Mouse (Mus musculus) ES-Bruce4 (cell line): Measurements from ENCODE around the gene Fam71e2.

Source experiments
- CTCF ChIP-seq: IDR thresholded peaks from one replicate; pipeline ENCODE4 v1.8.1; 2011; ENCODE audit warnings: low read depth, low read length
- POLR2A ChIP-seq: IDR thresholded peaks from one replicate; pipeline ENCODE4 v1.8.1; 2011; ENCODE audit warnings: low read length; ENCODE audit not compliant: insufficient read depth

DNA sequence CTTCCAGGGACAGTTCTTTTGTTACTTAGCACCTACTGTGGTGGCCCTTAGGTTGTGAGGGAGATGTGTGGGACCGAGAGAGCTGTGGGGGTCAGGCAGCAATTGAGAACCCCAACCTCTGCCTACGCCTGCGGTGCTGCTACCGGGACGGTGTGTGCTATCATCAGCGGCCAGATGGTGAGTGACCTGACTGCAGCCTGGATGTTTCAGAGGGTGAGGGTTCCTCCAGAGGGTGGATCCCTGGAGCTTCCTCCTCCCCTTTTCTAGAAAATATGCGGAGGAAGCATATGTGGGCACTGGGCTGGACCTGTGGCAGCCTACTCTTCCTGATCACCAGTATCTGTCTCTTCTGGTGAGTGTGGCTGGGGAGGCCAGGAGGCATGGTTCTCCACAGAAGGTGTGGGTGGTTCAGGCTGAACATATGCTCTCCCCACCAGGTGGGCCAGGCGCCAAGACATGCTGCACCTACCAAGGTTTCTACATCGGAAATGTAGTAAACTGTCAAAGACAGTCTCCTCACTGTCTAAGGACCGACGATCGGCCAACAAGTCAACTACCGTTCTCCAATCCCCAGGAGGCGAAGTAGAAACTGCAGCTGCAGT, 12.7 kb upstream of the Fam71e2 start:
- TF ChIP-seq POLR2A (no peak), CTCF (no peak)
